Mouse (Mus musculus): ENCODE measurements around the gene N4bp3.
A peak's percentile ranks its signal among the peaks of the same experiment; 100 is the strongest.
"Not testable (repeated sequence)": the region's sequence is repeated elsewhere in the genome, so short reads cannot be mapped to it uniquely, and the experiment has no call there.

The N4bp3 gene

DNA sequence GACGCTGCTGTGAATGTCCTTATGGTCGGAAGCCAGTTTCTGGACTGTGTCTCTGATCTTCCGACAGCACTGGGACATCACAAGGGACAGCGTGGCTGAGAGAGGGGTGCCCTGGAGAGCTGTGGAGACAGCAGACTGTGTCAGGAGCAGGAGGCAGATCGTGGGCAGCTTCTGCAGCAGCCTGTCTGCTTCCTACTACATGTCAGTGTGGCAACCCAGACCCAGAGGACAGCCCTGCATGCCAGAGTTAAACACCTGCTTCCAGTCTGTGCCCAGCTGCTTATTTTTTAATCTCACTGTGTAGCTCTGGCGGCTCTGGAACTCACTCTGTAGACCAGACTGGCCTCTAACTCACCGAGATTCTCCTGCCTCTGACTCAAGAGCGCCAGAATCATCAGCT is 22.7 kb downstream of the N4bp3 start:
- DNase-seq (ENCODE audit: low spot score in 2 of 2), result no peak

GRCm38 (mm10) chr11:51627425-51627824 is 23.2 kb downstream of the N4bp3 start:
- DNase-seq (ENCODE audit: low spot score in 2 of 2), result no peak

DNA sequence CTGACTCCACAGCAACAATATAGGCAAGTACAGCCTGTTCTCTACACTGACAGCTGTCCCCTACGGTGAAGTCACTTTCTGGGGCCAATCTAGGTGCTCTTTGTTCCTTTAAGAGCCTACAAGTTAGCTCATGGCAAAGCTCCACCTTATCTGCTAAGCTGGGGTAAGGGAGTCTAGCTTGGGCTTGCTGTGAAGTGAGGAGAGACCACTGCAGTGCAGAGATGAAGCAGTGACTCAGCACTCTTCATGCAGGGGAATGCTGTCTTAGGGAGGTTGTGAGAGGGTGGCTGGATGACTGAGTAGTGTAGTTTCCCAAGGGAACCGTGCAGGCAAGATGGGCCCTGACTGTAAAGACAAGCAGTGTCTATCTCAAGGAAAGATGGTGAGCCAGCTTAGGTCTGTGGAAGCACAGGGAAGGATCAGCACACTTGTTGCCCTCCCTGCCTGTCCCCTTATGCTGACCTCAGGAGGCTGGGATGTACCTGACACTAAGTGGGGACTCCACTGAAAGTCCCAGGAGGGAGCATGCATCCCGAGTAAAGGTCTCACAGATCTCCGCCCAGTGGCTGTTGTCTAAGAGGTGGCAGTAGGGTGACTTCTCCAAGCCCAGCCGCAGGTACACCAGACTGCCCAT is 25.3 kb downstream of the N4bp3 start:
- DNase-seq (ENCODE audit: low spot score in 2 of 2), result no peak

DNA sequence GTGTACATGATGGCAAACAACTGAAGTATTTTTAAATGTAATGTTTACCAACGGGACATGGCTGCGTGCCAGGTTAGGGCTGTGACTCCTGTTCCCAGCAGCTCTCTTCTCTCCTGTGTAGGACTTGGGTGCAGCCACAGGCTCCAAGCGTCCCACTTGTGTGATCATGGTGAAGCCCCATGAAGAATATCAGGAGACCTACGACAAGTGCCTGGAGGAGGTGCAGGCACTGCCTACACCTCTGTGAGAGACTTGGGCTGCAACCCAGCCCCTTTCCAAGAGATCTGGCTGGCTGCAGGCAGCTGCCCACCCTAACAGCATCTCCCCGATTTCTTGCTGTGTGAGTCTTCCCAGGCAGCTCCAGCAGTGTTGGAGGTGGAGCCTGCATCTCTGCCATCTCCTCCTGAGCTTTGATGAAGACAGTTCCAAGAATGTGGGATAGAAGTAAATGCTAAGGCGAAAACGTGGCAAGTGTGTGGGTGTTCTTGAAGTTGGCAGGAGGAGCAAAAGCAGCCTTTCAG is 27.6 kb downstream of the N4bp3 start:
- peak; percentile 46 to 63 for DNase-seq (ENCODE audit: low spot score in 2 of 2)

DNA sequence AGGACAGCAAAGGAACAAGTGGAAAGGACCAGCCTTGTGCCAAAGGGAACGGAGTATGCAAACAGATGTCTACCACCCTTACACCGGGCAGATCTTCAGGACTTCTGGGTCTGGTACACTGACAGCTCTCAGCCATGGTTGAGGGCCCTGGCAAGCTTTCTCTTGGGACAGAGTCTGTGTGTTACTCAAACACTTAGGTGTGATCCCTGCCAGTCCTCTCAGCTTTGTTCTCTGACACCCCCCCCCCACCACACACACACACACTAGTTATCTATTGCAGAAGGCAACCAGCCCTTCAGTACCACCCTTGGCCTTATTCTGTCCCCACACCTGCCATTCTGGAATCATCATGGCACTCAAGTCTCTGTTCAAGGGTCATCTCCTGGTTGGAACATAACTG is 28.9 kb downstream of the N4bp3 start:
- DNase-seq (ENCODE audit: low spot score in 2 of 2), result no peak

DNA sequence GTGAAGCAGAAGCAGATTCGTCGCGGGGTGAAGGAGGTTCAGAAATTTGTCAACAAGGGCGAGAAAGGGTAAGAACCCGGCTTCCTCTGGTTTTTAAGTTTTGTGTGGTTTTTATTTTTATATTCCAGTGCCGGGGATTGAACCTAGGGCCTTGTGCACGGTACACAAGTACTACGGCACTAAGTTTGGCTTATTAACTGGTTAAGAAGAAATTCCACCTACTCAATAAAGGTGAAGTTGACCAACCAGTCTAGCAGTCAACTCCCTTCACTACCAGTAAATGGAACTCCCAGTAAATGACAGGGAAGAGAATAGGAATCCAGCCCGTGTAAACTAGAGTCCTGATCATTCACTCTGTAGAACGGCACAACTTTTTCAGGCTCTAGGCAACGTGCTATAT is 30.6 kb downstream of the N4bp3 start:
- DNase-seq (ENCODE audit: low spot score in 2 of 2), result no peak

- DNase-seq (ENCODE audit: low spot score in 2 of 2), result peak; percentile 74 to 85
Measured at GRCm38 (mm10) chr11:51619409-51620060, 31.1 kb downstream of the N4bp3 start, which contains the start of gene Nhp2. Gene Nhp2, plus strand, starts transcription at chr11:51619735.

DNA sequence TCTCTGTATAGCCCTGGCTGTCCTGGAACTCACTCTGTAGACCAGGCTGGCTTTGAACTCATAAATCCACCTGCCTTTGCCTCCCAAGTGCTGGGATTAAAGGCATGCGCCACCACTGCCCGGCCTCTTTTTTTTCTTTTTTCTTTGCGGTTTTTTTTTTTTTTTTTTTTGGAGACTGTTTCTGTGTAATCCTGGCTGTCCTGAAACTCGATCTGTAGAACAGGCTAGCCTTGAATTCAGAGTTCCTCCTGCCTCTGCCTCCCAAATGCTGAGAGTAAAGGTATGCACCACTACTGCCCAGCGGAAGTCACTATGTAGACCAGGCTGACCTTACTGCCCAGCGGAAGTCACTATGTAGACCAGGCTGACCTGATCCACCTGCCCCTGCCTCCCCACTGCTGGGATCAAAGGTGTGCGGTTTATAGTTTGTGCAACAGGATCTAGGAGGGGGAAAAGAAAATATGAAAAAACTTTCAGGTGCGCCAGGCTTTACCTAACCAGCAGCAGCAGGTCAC is 31.7 kb downstream of the N4bp3 start:
- DNase-seq (ENCODE audit: low spot score in 2 of 2), result no peak

DNA sequence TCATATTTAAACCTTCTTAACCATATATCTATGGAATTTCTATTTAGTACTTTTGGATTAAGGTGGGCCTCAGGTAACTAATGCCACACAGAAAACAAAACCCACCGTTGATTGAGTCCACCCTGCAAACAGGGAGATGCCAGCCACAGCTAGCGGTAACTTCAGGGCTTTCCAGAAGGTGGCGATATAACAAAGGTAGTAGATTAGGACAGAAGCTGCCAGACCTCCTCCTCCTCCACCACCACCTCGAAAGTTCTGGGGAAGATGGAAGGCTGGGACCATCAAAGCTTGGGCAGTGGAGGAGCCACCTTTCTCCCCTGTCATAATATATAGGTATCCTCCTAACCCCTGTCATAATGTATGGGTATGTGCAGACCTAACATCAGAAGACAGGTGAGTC is 32.9 kb downstream of the N4bp3 start:
- peak in 1 of 2 experiments; percentile 59 for DNase-seq (ENCODE audit: low spot score in 2 of 2)

DNA sequence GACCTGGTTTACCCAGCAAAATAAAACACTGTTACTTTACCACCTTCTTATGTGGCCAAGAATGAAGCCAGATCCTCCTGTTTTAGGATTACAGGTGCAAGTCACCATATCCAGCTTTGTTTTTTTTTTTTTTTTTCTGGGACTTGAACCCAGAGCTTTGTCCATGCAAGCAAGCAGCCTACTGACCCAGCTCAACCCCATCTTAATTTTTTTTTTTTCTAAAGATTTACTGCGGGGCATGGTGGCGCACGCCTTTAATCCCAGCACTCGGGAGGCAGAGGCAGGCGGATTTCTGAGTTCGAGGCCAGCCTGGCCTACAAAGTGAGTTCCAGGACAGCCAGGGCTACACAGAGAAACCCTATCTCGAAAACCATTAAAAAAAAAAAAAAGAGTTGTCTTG is 34.5 kb downstream of the N4bp3 start:
- DNase-seq (ENCODE audit: low spot score in 2 of 2), result not testable (repeated sequence)

- DNase-seq (ENCODE audit: low spot score in 2 of 2), result no peak
Measured at GRCm38 (mm10) chr11:51615601-51616000, 35.0 kb downstream of the N4bp3 start.

GRCm38 (mm10) chr11:51615129-51615528 is 35.5 kb downstream of the N4bp3 start:
- DNase-seq (ENCODE audit: low spot score in 2 of 2), result no peak

GRCm38 (mm10) chr11:51614256-51614655 is 36.4 kb downstream of the N4bp3 start:
- no peak for DNase-seq (ENCODE audit: low spot score in 2 of 2)

GRCm38 (mm10) chr11:51609940-51610339 is 40.7 kb downstream of the N4bp3 start:
- not testable (repeated sequence) for DNase-seq (ENCODE audit: low spot score in 2 of 2)

DNA sequence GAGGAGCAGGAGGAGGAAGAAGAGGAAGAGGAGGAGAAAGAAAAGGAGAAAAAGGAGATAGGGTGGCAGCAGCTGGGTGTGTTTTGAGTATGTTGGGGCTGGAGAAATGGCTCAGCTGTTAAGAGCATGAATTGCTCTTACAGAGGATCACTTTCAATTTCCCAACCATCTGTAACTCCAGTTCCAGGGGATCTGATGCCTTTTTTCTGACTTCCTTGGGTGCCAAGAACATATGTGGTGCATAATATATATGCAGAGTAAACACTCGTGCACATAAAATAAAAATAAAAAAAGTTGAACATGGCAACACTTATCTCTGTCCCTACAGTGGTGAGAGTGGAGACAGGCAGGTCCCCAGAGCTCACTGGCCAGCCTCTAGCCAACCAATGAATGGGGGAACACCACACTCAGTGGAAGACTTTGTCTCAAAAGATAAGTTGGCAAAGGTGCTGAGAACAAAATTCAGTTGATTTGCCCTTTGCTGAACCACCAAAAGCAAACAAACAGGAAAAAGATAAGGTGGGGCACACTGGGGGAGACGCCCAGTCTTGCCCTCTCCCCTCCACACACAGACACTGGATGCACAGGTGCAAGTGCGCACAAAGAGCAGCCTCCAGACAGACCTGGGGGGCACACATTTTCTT is 41.3 kb downstream of the N4bp3 start:
- no peak for DNase-seq (ENCODE audit: low spot score in 2 of 2)

- DNase-seq (ENCODE audit: low spot score in 2 of 2), result no peak
Measured at GRCm38 (mm10) chr11:51607096-51607738, 43.4 kb downstream of the N4bp3 start.

DNA sequence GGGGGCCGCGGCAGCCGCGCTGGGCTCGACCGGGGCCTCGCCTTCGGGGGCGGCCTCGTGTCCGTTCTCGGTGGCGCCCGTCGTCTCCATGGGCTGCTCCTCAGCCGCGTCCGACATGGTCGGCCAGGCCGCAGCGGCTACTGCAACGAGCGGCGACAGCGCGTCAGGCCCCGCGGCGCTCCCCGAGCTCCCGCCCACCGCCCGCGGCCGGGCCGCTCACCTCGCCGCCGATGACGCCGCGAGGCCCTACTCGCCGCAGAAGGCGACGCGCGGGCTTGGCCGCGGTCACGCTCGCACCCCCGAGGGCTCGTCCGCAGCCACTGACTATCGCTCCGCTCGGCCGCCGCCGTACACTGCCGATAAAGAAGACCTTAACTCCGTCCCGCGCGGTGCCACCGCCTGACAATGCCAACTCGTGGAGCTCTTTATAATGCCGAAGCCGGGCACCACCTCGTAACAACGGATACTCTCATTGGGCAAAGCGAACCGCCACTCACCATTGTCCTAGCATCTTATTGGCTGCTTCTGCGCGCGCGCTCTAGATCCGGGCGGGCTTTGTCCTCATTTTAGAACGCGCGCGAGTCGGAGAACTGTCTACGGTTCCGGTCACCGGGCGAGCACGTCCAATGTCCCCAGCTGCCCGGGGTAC is 44.1 kb downstream of the N4bp3 start, which contains the start of gene Hnrnpab:
Gene Hnrnpab (minus strand): TSS at position 401 of the 649 bp plus-strand sequence.
- DNase-seq (ENCODE audit: low spot score in 2 of 2), result peak; percentile 97 to 98

GRCm38 (mm10) chr11:51605602-51606446 is 44.8 kb downstream of the N4bp3 start:
- DNase-seq (ENCODE audit: low spot score in 2 of 2), result peak; percentile 54 to 56

- DNase-seq (ENCODE audit: low spot score in 2 of 2), result no peak
Measured at GRCm38 (mm10) chr11:51602253-51602652, 48.4 kb downstream of the N4bp3 start.

- DNase-seq (ENCODE audit: low spot score in 2 of 2), result no peak
Measured at GRCm38 (mm10) chr11:51597553-51597952, 53.1 kb downstream of the N4bp3 start.

All from frontal cortex, postnatal 25 days (tissue).